ENCODE assay signal across 8 mouse cellular contexts in the genomic region with DNA sequence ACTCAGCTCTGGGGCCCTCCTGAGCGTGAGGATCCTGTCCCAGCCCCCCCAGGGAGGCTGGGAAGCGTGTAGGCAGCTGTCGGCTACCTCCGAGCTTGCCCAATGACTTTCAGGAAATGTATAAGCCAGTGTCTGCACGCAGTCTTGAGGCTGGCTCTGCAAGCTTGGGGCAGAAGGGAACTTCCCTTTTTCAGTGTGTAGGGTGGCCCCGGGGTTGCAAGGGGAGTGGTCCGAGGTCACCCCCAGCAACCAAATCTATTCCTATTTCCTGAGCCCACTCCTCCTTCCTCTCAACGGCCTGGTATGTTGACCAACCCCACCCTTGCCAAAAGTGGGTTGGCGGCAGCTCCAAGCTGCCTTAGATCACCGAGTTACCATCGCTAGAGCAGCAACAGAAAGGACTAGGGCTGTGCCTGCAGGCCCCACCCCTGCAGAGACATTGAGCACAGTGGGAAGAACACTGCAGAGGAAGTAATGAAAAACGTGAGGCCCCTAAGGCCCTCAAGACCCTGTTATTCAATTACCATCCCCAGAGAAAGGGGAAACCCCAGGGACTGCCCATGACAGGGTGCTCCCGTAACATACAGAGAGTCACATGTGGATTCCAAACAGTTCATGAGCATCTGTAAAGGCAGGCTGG. TPM values are rescaled to one million over a fixed set of nuclear protein-coding genes. Genes with fewer than 3 reads are reported as not detected.
DNase-seq lines count a peak whose midpoint lies in the region; ATAC-seq lines count a peak whose summit lies in the region.

No protein-coding gene starts in this region.

- DNase-seq in lung, postnatal 25 days (ENCODE audit: low spot score): no peak
- DNase-seq in lung, postnatal 36 days: peak; percentile 65
- DNase-seq in spleen, postnatal 36 days (ENCODE audit: low spot score in 2 of 2): peak; percentile 79
- no peak for DNase-seq in gastrocnemius, postnatal 14 days
- no peak for DNase-seq in cerebellum, adult 8-10 months

- H3K27me3 ChIP-seq in lung, embryonic 15.5 days: no peaks in the 10 kb centered on the region
- no peaks in the 10 kb centered on the region for H3K27me3 ChIP-seq in heart, embryonic 16.5 days (ENCODE audit: control insufficient read depth, insufficient read depth, low read length)

- 0 out of 2 replicates have a peak, but pooled peaks have one; percentile 11 for ATAC-seq in lung, embryonic 15.5 days (ENCODE audit: borderline replicate concordance, extremely low read depth, low FRiP score, low TSS enrichment)
- ATAC-seq in heart, embryonic 16.5 days (replicated peaks; ENCODE audit: extremely low read depth, insufficient read depth, low FRiP score): no peak
- no peak for ATAC-seq in frontal cortex, adult (ENCODE audit: low TSS enrichment)

- H3K36me3 ChIP-seq in lung, embryonic 15.5 days: peaks cover 53% of the 10 kb centered on the region
- H3K36me3 ChIP-seq in heart, embryonic 16.5 days (ENCODE audit: control insufficient read depth, insufficient read depth): peaks cover 23% of the 10 kb centered on the region

- H3K27ac ChIP-seq in lung, embryonic 15.5 days: peak overlapping the region; percentile 96
- H3K27ac ChIP-seq in heart, embryonic 16.5 days (ENCODE audit: low read length): peak overlapping the region; percentile 22; the same call in 1 of the 2 replicates

- no peaks in the 10 kb centered on the region for H3K9me3 ChIP-seq in lung, embryonic 15.5 days
- no peaks in the 10 kb centered on the region for H3K9me3 ChIP-seq in heart, embryonic 16.5 days (replicated peaks; ENCODE audit: control insufficient read depth, low read length)

- no peak overlapping the region for H3K4me3 ChIP-seq in lung, embryonic 15.5 days
- H3K4me3 ChIP-seq in heart, embryonic 16.5 days (ENCODE audit: low read length): no peak overlapping the region

- H3K4me1 ChIP-seq in lung, embryonic 15.5 days: peaks cover 75% of the 10 kb centered on the region
- peaks cover 25% of the 10 kb centered on the region for H3K4me1 ChIP-seq in heart, embryonic 16.5 days (ENCODE audit: control insufficient read depth, insufficient read depth, low read length)

- intact Hi-C loops in gastrocnemius, postnatal 14 days (cut with DNase I; ENCODE audit: low total_unique reads): no loop called here

- peak overlapping the region; percentile 14; the same call in 1 of the 2 replicates for H3K4me2 ChIP-seq in lung, embryonic 15.5 days
- no peak overlapping the region for H3K4me2 ChIP-seq in heart, embryonic 16.5 days (ENCODE audit: low read depth, low read length)

- H3K9ac ChIP-seq in lung, embryonic 15.5 days: 0 out of 2 replicates have a peak overlapping the region, but pooled peaks have one; percentile 7
- H3K9ac ChIP-seq in heart, embryonic 16.5 days (ENCODE audit: low read length): no peak overlapping the region

- WGBS in lung, embryonic 15.5 days: 45% methylated on average over 13 of the region's 13 CpGs
- 46% methylated on average over 13 of the region's 13 CpGs for WGBS in heart, embryonic 16.5 days

RNA-seq across cellular contexts. Expression of a gene that starts 33.1 kb away (rescaled TPM):
- polyA plus RNA-seq in lung, embryonic 15.5 days (2015; fragmentation: Nextera tagmentation; extraction: Ambion mirVana): 22.1 and 23.9 TPM in 2 replicates
- 17.9 and 21.8 TPM in 2 replicates for polyA plus RNA-seq in heart, embryonic 16.5 days (2015; fragmentation: Nextera tagmentation; extraction: Ambion mirVana)
- total RNA-seq in gastrocnemius, postnatal 14 days (2021): 10 to 100 TPM; 17.1 to 18.9 TPM

RNA-seq across cellular contexts. Expression of a gene that starts 38.3 kb away (rescaled TPM):
- polyA plus RNA-seq in lung, embryonic 15.5 days (2015; fragmentation: Nextera tagmentation; extraction: Ambion mirVana): 18.2 and 21.3 TPM in 2 replicates
- polyA plus RNA-seq in heart, embryonic 16.5 days (2015; fragmentation: Nextera tagmentation; extraction: Ambion mirVana): 14.5 and 14.8 TPM in 2 replicates
- total RNA-seq in gastrocnemius, postnatal 14 days (2021): 10 to 100 TPM; 20.9 to 24.1 TPM

Comparison
In these comparisons a context has a peak if more than half of its experiments do, and no peak if none do; other contexts are left out.
1. DNase-seq: peak in lung, postnatal 36 days (single experiment) and spleen, postnatal 36 days (2 of 2); none in lung, postnatal 25 days (single experiment), gastrocnemius, postnatal 14 days (single experiment) and cerebellum, adult 8-10 months (single experiment).